Mouse (Mus musculus) embryonic fibroblast, embryonic 13.5 days (primary cell): ENCODE results near the gene Nckap5.

Experiments
- CTCF ChIP-seq: IDR thresholded peaks from 2 replicates; pipeline ENCODE4 v1.5.1; 2011; ENCODE audit warnings: mild to moderate bottlenecking, control low read depth, low read length, moderate library complexity, borderline replicate concordance; ENCODE audit not compliant: insufficient read depth
- POLR2A ChIP-seq: IDR thresholded peaks from 2 replicates; pipeline ENCODE4 v1.6.1; 2011; ENCODE audit warnings: low read depth, mild to moderate bottlenecking, control low read depth, low read length, moderate library complexity

GRCm38 (mm10) chr1:126190353-126190752 lies 640.2 kb downstream of the Nckap5 start:
- TF ChIP-seq CTCF, result no peak
- TF ChIP-seq POLR2A, result no peak
